Mouse (Mus musculus) liver, embryonic 14.5 days (tissue): ENCODE measurements around the gene Vps52. TPM values are rescaled to one million over a fixed set of nuclear protein-coding genes. Genes with fewer than 3 reads are reported as not detected.
"Not testable (repeated sequence)": the region's sequence is repeated elsewhere in the genome, so short reads cannot be mapped to it uniquely, and the experiment has no call there.

Experiments
- ATAC-seq: fragments of 200-750 bp; cut with Nextera tagmentation; 2 replicates; pipeline ENCODE4 v1.8.0; 2017; ENCODE audit warnings: moderate number of reproducible peaks, mild to moderate bottlenecking, moderate library complexity; ENCODE audit not compliant: insufficient read depth
- DNase-seq, 3 experiments: peaks; one replicate each; pipeline ENCODE4 v3.0.0-alpha.2; 2012 to 2013; ENCODE audit warnings: low read depth in 3 of 3, low spot score in 3 of 3
- H3K27ac ChIP-seq: fragments of 300-500 bp; sonication (generic); 2 replicates; pipeline ENCODE4 v1.5.1; 2014; ENCODE audit warnings: moderate library complexity, mild to moderate bottlenecking, control low read depth, inconsistent platforms
- H3K27me3 ChIP-seq: fragments of 300-500 bp; sonication (generic); 2 replicates; pipeline ENCODE4 v1.6.1; 2014; ENCODE audit warnings: mild to moderate bottlenecking, low read length, moderate library complexity; ENCODE audit not compliant: control insufficient read depth, insufficient read depth
- H3K36me3 ChIP-seq: fragments of 300-500 bp; sonication (generic); replicated peaks from 2 replicates; pipeline ENCODE4 v1.6.1; 2014; ENCODE audit warnings: low read depth; ENCODE audit not compliant: control insufficient read depth, insufficient read depth
- H3K4me1 ChIP-seq, 2 experiments: fragments of 200-500 bp in 1 of 2; fragments of 300-500 bp in 1 of 2; sonication (generic) in 1 of 2; replicated peaks; 2 replicates each; pipeline ENCODE4 v1.6.1; 2012 to 2014; ENCODE audit warnings: antibody characterized with exemption in 1 of 2, inconsistent platforms in 1 of 2, low read length in 1 of 2; ENCODE audit not compliant: control insufficient read depth in 2 of 2, insufficient read depth in 2 of 2
- H3K4me2 ChIP-seq: fragments of 300-500 bp; sonication (generic); 2 replicates; pipeline ENCODE4 v1.6.1; 2014; ENCODE audit warnings: low read depth, mild to moderate bottlenecking, control low read depth, moderate library complexity
- H3K4me3 ChIP-seq, 2 experiments: fragments of 200-500 bp in 1 of 2; fragments of 300-500 bp in 1 of 2; sonication (generic) in 1 of 2; 2 replicates each; pipeline ENCODE4 v1.5.1; 2012 to 2014; ENCODE audit warnings: low read depth in 2 of 2, low read length in 2 of 2, mild to moderate bottlenecking in 2 of 2, control low read depth in 1 of 2, inconsistent platforms in 1 of 2, moderate library complexity in 1 of 2; ENCODE audit not compliant: insufficient read depth in 1 of 2
- H3K9ac ChIP-seq: fragments of 300-500 bp; sonication (generic); replicated peaks from 2 replicates; pipeline ENCODE4 v1.6.1; 2014; ENCODE audit warnings: mild to moderate bottlenecking, control low read depth, moderate library complexity
- H3K9me3 ChIP-seq: fragments of 300-500 bp; sonication (generic); 2 replicates; pipeline ENCODE4 v1.6.1; 2016; ENCODE audit warnings: low read length, mixed read lengths; ENCODE audit not compliant: control insufficient read depth
- CTCF ChIP-seq: IDR thresholded peaks from 2 replicates; pipeline ENCODE4 v1.5.1; 2016; ENCODE audit warnings: antibody characterized with exemption, low read depth, control low read depth
- EP300 ChIP-seq: IDR thresholded peaks from 2 replicates; pipeline ENCODE4 v1.6.1; 2016; ENCODE audit warnings: antibody characterized with exemption, low read depth
- WGBS: fragments of 180-500 bp; shearing (Covaris S2); extraction: QIAGEN DNeasy Blood & Tissue Kit; methylation state at CpG from one replicate; pipeline ENCODE4 v1.1.7; 2014; ENCODE audit not compliant: insufficient replicate concordance; 5-methylcytosine and 5-hydroxymethylcytosine counted together
- polyA plus RNA-seq, 2 experiments: library from polyadenylated mRNA; depleted of rRNA in 1 of 2; stranded (reverse) in 1 of 2; unstranded in 1 of 2; fragments of >200 nt; fragmentation: Nextera tagmentation in 1 of 2; extraction: Ambion mirVana in 1 of 2; gene quantifications; 2 replicates each; pipeline versions ENCODE4 v1.2.1 to v1.2.3; 2012 to 2014

Gene Vps52
- polyA plus RNA-seq, 2 experiments: 15.2 to 17.4 TPM

DNA sequence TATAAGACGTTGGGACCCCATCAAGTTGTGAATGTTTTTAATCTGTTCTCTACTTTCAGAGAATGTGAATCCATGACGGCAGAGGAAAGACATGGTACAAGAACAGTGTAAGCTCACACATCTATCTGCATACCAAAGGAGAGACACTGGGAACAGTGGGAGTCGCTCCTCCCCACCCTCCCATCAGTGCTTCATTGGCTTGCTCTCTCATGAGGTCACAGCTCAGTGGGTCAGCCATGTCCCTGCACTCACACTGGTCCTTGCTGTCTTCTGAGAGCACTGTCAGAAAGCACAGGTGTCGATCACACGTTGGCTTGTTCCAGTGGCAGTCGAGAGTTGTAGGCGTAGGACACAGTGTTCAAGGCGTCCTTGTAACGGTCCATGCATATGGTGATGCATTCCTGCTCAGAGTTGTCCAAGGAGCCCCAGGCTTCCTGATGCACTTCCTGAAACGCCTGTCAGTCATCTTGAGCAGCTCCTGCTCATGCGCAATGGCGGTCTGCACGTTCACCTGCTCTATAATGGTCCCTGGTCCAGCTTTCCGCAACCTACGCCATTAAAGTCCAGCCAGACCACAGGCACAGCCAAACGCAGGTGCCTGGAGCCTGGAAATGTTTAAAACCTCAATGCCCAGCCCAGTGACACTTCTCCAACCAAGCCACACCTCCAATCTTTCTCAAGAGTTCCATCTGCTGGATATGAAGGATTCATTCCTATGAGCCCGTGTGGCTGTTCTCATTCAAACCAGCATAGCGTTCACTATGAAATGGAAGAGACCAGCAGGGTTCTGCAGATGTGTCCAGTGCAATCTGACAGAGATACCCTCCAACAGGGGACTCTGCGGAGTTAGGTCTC lies 24.8 kb downstream of the Vps52 start:
- H3K4me3 ChIP-seq: no peak overlapping the region
- no peaks in the 10 kb centered on the region for H3K9me3 ChIP-seq
- ATAC-seq: no peak
- DNase-seq: no peak
- no peak overlapping the region for H3K27ac ChIP-seq
- peaks cover 15% of the 10 kb centered on the region; the same call in 1 of the 2 replicates for H3K27me3 ChIP-seq
- H3K4me1 ChIP-seq: peaks cover 0 to 21% of the 10 kb centered on the region in 2 experiments; a peak in 2 of 4 replicates
- no peak for TF ChIP-seq EP300
- H3K36me3 ChIP-seq: no peaks in the 10 kb centered on the region
- 65% methylated on average over 19 of the region's 19 CpGs for WGBS
- no peak overlapping the region for H3K9ac ChIP-seq
- peak overlapping the region; percentile 64 for H3K4me2 ChIP-seq

DNA sequence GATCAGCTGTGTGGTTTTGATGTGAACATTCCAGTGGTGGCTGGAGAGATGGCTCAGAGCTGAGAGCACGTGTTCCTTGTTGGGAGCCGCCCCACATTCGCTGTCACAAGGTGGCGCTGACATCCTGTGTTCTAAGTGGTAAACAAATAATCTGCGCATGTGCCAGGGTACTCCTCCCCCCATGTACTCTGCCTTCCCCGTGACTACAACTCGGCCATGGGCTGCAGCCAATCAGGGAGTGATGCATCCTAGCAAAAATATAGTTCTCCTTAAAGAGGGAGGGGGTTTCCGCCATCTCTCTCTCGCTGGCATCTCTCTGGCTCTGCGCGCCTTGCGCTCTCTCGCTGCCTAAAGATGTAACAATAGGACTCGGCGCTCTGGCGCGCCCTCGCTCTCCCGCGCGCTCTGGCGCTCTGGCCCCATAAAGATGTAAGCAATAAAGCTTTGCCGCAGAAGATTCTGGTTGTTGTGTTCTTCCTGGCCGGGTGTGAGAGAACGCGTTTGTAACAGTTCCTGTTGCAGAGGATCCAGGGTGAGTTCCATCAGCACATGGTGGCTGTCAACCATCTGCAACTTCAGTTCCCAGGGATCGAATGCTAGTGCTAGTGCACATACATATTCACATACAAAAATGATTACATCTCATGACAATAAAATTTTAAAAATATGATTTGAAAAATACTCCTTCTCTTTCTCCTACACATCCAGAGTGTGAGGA lies 25.7 kb downstream of the Vps52 start:
- H3K27me3 ChIP-seq: peaks cover 15% of the 10 kb centered on the region; the same call in 1 of the 2 replicates
- H3K27ac ChIP-seq, H3K9me3 ChIP-seq, H3K36me3 ChIP-seq: not testable (repeated sequence)
- peak overlapping the region; percentile 64 for H3K4me2 ChIP-seq
- peak overlapping the region; percentile 52 to 73 for H3K4me3 ChIP-seq
- peak; percentile 79 to 83 (median 80) for DNase-seq
- TF ChIP-seq CTCF: peak; percentile 81
- H3K4me1 ChIP-seq: peaks cover 0 to 21% of the 10 kb centered on the region in 2 experiments; a peak in 2 of 4 replicates
- peak; percentile 76 for ATAC-seq
- H3K9ac ChIP-seq: peak overlapping the region; percentile 41
- 1% methylated on average over 27 of the region's 27 CpGs for WGBS

DNA sequence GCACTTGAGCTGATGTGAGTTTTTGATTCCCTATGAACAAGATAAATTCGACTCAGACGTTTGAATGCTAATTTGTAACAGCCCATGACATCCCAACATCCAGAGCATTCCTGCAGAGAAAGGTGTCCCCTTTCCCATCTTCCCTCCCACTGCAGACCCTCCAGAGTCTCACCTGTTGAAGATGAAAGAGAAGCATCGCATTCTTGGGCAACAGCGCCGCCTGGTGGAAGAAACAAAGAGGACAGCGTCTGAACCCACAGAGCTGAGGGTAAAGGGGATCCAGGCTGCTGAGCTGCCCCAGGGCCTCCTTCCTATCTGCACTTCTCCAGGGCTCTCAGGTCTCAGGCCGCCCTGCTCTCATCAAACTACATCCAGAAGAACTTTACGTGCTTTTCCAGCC lies 26.5 kb downstream of the Vps52 start:
- Histone ChIP-seq H3K27me3 (peaks cover 15% of the 10 kb centered on the region; the same call in 1 of the 2 replicates), H3K4me1 (peaks cover 0 to 21% of the 10 kb centered on the region in 2 experiments; a peak in 2 of 4 replicates), H3K4me2 (peak overlapping the region; percentile 64)
- ATAC-seq, H3K9me3 ChIP-seq, H3K4me3 ChIP-seq, H3K9ac ChIP-seq, H3K36me3 ChIP-seq, DNase-seq, H3K27ac ChIP-seq: not testable (repeated sequence)
- TF ChIP-seq CTCF: peak; percentile 95
- WGBS: 4% methylated on average over 8 of the region's 8 CpGs

DNA sequence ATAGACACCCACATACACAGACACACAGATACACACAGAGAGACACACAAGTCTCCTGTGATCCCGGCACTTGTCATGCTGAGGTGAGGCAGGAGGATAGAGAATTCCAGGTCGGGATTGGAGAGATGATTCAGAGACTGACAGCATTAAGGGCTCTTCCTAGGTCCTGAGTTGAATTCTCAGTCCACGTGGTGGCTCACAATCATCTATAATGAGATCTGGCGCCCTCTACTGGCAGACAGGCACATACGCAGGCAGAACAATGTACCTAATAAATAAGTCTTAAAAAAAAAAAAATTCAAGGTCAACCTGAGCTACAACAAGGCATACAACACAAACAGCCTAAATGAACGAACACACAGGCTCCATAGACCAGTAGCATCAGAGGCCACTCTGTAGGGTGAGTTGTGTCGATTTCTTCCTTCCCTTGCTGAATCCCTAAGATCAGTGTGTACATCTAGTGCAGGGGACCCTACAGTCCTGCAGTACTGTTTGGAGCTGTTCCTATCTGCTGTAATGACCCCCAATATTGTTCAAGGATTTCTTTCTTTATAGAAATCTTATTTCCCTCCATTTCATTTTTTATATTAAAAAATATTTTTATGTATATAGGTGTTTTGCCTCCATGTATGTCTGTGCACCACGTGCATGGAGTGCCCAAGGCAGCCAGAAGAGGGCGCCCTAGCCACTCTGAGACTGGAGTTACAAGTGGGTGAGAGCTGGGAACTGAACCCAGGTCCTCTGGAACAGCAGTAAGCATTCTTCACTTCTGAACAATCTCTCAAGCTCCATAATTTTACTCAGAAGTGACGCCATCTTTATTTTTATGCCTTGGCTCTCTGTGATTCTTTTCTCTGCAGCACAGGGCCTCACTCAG lies 36.4 kb downstream of the Vps52 start:
- TF ChIP-seq CTCF (peak; percentile 86), EP300 (no peak)
- 26% methylated on average over 10 of the region's 10 CpGs for WGBS
- Histone ChIP-seq H3K4me3 (no peak overlapping the region), H3K4me2 (no peak overlapping the region), H3K27ac (no peak overlapping the region), H3K27me3 (no peaks in the 10 kb centered on the region), H3K9me3 (no peaks in the 10 kb centered on the region), H3K4me1 (peaks cover 0 to 2% of the 10 kb centered on the region in 2 experiments; a peak in 1 of 4 replicates), H3K9ac (no peak overlapping the region), H3K36me3 (no peaks in the 10 kb centered on the region)
- peak; percentile 58 to 66 (median 64) for DNase-seq
- ATAC-seq: no peak
